Mouse (Mus musculus): ENCODE measurements at regions not wholly inside any gene's neighbourhood (a gene's known extent, or its start where the extent isn't known, plus 50 kb on each side); places are given as distances from the start of the nearest gene placed in this dataset.

DNA sequence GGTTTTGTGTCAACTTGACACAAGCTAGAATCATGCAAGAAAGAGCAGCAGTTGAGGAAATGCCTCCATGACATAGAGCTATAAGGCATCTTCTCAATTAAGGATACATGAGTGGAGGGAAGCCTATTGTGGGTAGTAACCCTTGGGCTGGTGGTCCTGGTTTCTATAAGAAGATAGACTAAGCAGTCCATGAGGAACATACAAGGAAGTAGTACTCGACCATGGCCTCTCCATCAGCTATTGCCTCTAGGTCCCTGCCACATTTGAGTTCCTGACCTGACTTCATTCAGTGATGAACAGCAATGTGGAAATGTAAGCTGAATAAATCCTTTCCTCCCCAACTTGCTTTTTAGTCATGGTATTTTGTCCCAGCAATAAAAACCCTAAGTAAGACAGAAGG, 51.2 kb upstream of the Hsf2 start:
- 76% methylated on average over 1 of the region's 1 CpGs for WGBS
- H3K36me3 ChIP-seq (replicated peaks) = no peaks in the 10 kb centered on the region
- H3K4me1 ChIP-seq = no peaks in the 10 kb centered on the region
- no peaks in the 10 kb centered on the region for H3K9me3 ChIP-seq
- ATAC-seq (ENCODE audit: low FRiP score) = peak; percentile 44; the same call in 1 of the 2 replicates
- H3K9ac ChIP-seq = no peak overlapping the region
- H3K27me3 ChIP-seq = no peaks in the 10 kb centered on the region
- no peak overlapping the region for H3K27ac ChIP-seq
- H3K4me3 ChIP-seq (replicated peaks) = no peak overlapping the region
- H3K4me2 ChIP-seq = no peak overlapping the region
